Mouse (Mus musculus) spleen, adult 2 months (tissue): Measurements from ENCODE around the gene Polr2e. TPM values are rescaled to one million over a fixed set of nuclear protein-coding genes. Genes with fewer than 3 reads are reported as not detected.

Source experiments
- DNase-seq, 2 experiments: peaks; one replicate each; pipeline versions ENCODE4 v3.0.0 to v3.0.0-alpha.2; 2012 to 2021; ENCODE audit warnings: low spot score in 2 of 2, low read depth in 1 of 2
- H3K27ac ChIP-seq: fragments of 200-500 bp; 2 replicates; pipeline ENCODE4 v1.5.1; 2012; ENCODE audit warnings: low read length, inconsistent platforms; ENCODE audit not compliant: insufficient read depth
- H3K27me3 ChIP-seq: fragments of 200-500 bp; 2 replicates; pipeline ENCODE4 v1.6.1; 2012; ENCODE audit warnings: mild to moderate bottlenecking, moderate library complexity, low read length, inconsistent platforms; ENCODE audit not compliant: control insufficient read depth, insufficient read depth
- H3K36me3 ChIP-seq: fragments of 200-500 bp; 2 replicates; pipeline ENCODE4 v1.6.1; 2012; ENCODE audit warnings: mild to moderate bottlenecking, low read length, inconsistent platforms; ENCODE audit not compliant: control insufficient read depth, insufficient read depth
- H3K4me1 ChIP-seq: fragments of 200-500 bp; 2 replicates; pipeline ENCODE4 v1.6.1; 2011; ENCODE audit warnings: inconsistent platforms; ENCODE audit not compliant: control insufficient read depth, insufficient read depth, insufficient read length
- H3K4me3 ChIP-seq: fragments of 200-500 bp; 2 replicates; pipeline ENCODE4 v1.5.1; 2011; ENCODE audit warnings: mild to moderate bottlenecking, inconsistent platforms; ENCODE audit not compliant: insufficient read depth, insufficient read length; ENCODE audit errors: extremely low read depth
- CTCF ChIP-seq: fragments of 200-500 bp; IDR thresholded peaks from 2 replicates; pipeline ENCODE4 v1.5.1; 2011; ENCODE audit warnings: mild to moderate bottlenecking, inconsistent platforms; ENCODE audit not compliant: insufficient read depth, insufficient read length, insufficient replicate concordance; ENCODE audit errors: extremely low read depth
- POLR2A ChIP-seq: fragments of 200-500 bp; IDR thresholded peaks from 2 replicates; pipeline ENCODE4 v1.6.1; 2011; ENCODE audit warnings: low read depth, low read length, inconsistent platforms
- WGBS: fragments of 180-500 bp; shearing (Covaris S2); methylation state at CpG from one replicate; pipeline ENCODE4 v1.1.7; 2018; 5-methylcytosine and 5-hydroxymethylcytosine counted together
- polyA plus RNA-seq: library from polyadenylated mRNA; depleted of rRNA; stranded (reverse); fragments of >200 nt; gene quantifications from 2 replicates; pipeline ENCODE4 v1.2.3, GENCODE M21; 2012

The Polr2e gene
- polyA plus RNA-seq, 1 experiment = 139 TPM

DNA sequence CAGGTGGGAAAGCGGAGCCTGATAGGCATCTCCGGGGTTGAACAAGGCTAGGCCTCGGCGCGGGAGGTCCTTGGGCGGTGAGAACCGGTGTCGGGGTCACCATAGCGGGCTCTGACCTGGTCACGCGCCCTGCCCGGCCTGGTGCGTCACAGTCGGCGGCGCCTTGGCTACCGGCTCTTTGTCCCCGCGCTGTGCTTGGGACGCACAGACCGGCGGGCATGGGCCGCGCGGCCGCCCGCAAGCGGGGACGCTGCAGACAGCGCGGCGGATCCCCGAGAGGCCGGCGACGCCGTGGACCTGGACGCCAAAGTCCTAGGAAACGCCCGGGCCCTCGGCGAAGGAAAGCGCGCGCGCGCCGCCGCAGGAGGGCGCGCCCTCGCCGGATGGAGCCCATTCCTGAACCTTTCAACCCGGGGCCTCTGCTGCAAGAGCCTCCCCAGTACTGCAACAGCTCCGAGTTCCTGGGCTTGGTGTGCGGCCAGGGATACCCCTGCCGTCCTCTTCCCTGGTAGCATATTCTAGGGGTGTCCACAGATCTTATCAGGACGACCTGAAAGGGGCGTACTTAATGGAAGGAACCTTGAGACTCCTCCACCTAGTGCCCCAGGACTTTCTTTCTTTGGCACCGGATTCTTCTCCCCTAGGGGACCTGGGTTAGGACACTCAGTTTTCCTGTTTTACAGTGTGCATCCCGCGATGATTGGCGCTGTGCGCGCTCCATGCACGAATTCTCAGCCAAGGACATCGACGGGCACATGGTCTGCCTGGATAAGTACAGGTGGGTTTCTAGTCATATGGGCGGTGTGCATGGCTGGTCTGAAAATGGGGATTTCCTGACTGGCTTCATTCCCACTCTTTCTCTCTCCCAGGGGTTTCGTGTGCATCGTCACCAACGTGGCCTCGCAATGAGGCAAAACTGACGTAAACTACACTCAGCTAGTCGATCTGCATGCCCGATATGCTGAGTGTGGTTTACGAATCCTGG, 14.5 kb upstream of the Polr2e start:
- Histone ChIP-seq H3K4me1 (peaks cover 29% of the 10 kb centered on the region; the same call in 1 of the 2 replicates), H3K27me3 (no peaks in the 10 kb centered on the region), H3K4me3 (peak overlapping the region; percentile 79), H3K27ac (peak overlapping the region; percentile 92), H3K36me3 (peaks cover 29% of the 10 kb centered on the region)
- 1% methylated on average over 77 of the region's 77 CpGs for WGBS
- DNase-seq = peak in 1 of 2 experiments; percentile 46
- TF ChIP-seq POLR2A (no peak), CTCF (no peak)

DNA sequence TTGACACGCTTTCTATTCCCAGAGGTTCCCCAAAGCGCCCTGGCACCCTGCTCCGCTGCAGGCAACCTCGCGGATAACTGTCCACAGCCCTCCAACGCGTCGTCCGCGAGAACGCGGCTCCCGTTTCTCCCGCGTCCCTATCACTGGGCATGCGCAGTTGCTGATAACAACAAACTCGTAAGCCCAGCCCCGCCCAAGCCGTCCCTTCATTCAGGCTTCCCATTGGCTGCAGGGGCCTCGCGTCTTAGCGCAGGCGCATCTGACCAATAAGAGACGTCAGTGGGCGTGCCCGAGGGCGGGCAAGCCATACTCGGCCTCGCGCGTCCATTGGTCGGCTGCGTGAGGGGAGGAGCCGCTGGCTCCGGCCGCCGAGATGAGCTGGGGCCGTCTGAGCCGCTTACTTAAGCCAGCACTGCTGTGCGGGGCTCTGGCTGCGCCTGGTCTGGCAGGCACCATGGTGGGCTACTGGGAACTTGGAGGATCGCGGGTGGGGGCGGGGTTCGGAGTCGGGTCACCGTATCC, 13.7 kb upstream of the Polr2e start:
- under 1% methylated on average over 47 of the region's 47 CpGs for WGBS
- peak; percentile 97 to 99 for DNase-seq
- Histone ChIP-seq H3K4me1 (peaks cover 29% of the 10 kb centered on the region; the same call in 1 of the 2 replicates), H3K27ac (peak overlapping the region; percentile 92), H3K27me3 (no peaks in the 10 kb centered on the region), H3K4me3 (peak overlapping the region; percentile 79), H3K36me3 (peaks cover 25% of the 10 kb centered on the region)
- TF ChIP-seq CTCF = no peak
- TF ChIP-seq POLR2A = peak; percentile 86

DNA sequence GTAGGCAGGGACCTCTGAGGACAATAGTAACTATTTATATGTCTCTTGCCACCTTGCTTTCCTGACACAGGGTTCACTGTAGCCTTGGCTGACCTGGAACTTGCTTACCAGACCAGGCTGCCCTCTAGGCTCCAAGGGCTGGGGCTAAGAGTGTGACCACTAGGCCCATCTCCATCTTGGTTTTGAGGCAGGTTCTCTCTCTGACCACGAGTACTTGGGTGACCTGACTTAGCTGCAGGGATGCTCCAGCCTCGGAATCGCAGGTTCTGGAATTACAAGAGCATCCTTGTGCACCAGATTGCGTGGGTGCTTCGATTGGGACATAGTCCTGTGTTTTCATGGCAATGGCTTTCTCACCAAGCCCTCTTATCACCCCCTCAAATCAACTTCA, 12.8 kb upstream of the Polr2e start:
- H3K27ac ChIP-seq = peak overlapping the region; percentile 87
- no peak for DNase-seq
- H3K4me1 ChIP-seq = peaks cover 29% of the 10 kb centered on the region; the same call in 1 of the 2 replicates

DNA sequence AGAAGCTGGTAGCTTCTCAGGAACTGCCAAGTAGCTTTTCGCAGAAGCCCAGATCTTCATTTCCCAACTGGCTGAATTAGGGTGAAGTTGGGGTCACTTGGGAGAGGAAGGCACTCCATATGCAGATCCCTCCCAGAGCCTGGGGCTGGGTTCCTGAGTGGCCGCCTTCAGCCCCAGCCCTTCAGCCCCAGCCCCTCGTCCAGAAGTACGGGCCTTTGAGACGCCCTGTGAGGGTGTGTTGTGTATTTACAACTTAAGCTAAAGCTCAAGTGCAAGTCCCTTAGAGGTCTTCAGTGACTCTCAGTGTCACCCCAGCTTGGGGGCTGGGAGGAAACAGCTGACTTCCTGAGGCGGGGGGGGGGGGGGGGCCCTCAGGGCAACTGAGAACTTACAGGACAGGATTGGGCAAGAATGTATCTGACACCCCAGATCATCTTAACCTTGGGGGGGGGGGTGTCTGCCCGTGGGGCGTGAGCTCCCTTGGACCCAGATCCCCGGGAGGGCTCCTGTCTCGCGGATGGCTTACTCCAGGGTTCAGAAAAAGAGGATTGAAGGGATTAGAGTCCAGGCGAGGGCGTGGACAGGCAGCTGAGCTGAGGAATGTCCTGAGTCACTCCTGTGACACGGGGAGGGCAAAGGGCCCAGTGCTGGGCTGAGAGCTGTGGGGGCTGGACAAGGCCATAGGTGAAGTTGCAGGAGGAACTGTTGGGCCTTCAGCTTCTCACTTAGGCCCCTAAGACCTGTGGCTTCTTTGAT, 12.2 kb upstream of the Polr2e start:
- H3K36me3 ChIP-seq = peaks cover 10% of the 10 kb centered on the region
- peak overlapping the region; percentile 87 for H3K27ac ChIP-seq
- DNase-seq = no peak
- TF ChIP-seq POLR2A (no peak), CTCF (no peak)
- WGBS = 17% methylated on average over 14 of the region's 14 CpGs
- no peaks in the 10 kb centered on the region for H3K27me3 ChIP-seq
- H3K4me1 ChIP-seq = peaks cover 29% of the 10 kb centered on the region; the same call in 1 of the 2 replicates
- no peak overlapping the region for H3K4me3 ChIP-seq

More for the DNA sequence above, 12.8 kb upstream of the Polr2e start:
- WGBS = 84% methylated on average over 5 of the region's 5 CpGs
- H3K4me3 ChIP-seq = no peak overlapping the region
- H3K27me3 ChIP-seq = no peaks in the 10 kb centered on the region
- peaks cover 15% of the 10 kb centered on the region for H3K36me3 ChIP-seq
- TF ChIP-seq POLR2A = no peak
- no peak for TF ChIP-seq CTCF

DNA sequence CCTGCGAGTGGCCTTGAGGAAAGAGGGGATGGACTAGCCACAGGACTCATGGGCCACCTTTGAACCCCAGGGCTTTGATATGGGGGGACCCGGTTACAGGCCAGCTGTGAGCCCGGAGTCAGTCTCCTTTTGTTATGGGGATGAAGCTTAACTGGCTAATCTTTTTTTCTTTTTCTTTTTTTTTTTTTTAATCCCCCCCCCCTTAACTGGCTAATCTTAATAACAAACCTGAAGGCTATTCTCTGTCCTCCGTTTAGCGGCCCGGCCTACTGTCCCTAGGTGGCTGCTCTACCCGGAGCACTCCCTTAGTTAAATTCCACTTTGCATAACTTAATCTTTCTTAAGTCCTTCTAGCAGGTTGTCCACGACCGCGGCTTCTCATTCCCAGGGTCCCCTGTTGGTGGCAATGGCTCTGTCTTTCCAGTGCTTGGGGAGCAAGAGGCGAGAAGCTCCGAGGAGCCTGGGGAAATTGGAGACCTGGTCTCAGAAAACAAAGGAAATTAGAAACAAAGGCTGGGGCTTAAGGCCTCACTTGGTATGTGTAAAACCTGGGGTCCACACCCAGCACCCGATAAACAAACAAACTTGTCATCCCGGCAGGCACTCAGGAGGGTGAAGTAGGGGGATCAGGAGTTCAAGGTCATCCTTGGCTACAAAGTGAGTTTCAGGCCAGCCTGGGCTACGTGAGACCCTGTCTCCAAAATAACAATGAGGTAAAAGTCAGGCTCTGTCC, 11.5 kb upstream of the Polr2e start:
- Histone ChIP-seq H3K4me3 (no peak overlapping the region), H3K27me3 (no peaks in the 10 kb centered on the region), H3K36me3 (peaks cover 4% of the 10 kb centered on the region), H3K4me1 (peaks cover 29% of the 10 kb centered on the region; the same call in 1 of the 2 replicates), H3K27ac (peak overlapping the region; percentile 85)
- DNase-seq = no peak
- 75% methylated on average over 15 of the region's 15 CpGs for WGBS
- TF ChIP-seq POLR2A (no peak), CTCF (no peak)

DNA sequence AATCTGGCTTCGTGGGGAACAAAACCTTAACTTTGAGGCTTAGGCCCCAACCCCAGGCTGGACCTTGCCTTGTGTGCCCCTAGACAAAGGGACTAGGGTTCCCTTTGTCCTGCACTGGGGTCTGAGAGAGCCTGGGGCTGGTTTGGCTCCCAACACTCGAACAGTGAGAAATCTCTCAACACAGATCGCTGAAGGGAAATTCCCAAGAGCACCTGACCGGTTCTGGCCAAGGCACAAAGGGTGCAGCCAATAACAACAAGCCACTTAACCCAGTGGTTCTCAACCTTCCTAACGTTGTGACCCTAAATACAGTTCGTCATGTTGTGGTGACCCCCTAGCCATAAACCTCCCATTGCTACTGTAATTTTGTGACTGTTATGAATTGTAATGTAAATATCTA, 10.6 kb upstream of the Polr2e start:
- Histone ChIP-seq H3K4me3 (no peak overlapping the region), H3K27me3 (no peaks in the 10 kb centered on the region), H3K4me1 (peaks cover 29% of the 10 kb centered on the region; the same call in 1 of the 2 replicates), H3K27ac (peak overlapping the region; percentile 49), H3K36me3 (no peaks in the 10 kb centered on the region)
- TF ChIP-seq POLR2A (no peak), CTCF (no peak)
- WGBS = 63% methylated on average over 6 of the region's 6 CpGs
- DNase-seq = no peak
